Mouse (Mus musculus) frontal cortex, adult (tissue): Measurements from ENCODE around the gene Fasn.
"Not testable (repeated sequence)": the region's sequence is repeated elsewhere in the genome, so short reads cannot be mapped to it uniquely, and the experiment has no call there.

Source experiments
- ATAC-seq: cut with Nextera tagmentation; 2 replicates; pipeline ENCODE4 v1.9.2; 2017; ENCODE audit warnings: mild to moderate bottlenecking, moderate library complexity, mixed read lengths; ENCODE audit not compliant: low TSS enrichment

Gene Fasn

GRCm38 (mm10) chr11:120823956-120824786, at the start of gene Fasn:
Fasn (minus strand) TSS chr11:120824547.
- peak; percentile 79 for ATAC-seq

- ATAC-seq, result no peak
Measured at GRCm38 (mm10) chr11:120873206-120873605, 48.9 kb upstream of the Fasn start.

GRCm38 (mm10) chr11:120871521-120871920, 47.2 kb upstream of the Fasn start:
- ATAC-seq, result no peak

- ATAC-seq, result no peak
Measured at GRCm38 (mm10) chr11:120865816-120866215, 41.5 kb upstream of the Fasn start.

GRCm38 (mm10) chr11:120862819-120863218, 38.5 kb upstream of the Fasn start:
- no peak for ATAC-seq

- ATAC-seq, result not testable (repeated sequence)
Measured at GRCm38 (mm10) chr11:120855938-120856337, 31.6 kb upstream of the Fasn start.

GRCm38 (mm10) chr11:120853788-120854187, 29.4 kb upstream of the Fasn start:
- no peak for ATAC-seq

- no peak for ATAC-seq
Measured at GRCm38 (mm10) chr11:120853158-120853557, 28.8 kb upstream of the Fasn start.

- ATAC-seq, result no peak
Measured at GRCm38 (mm10) chr11:120852083-120852935, 28.0 kb upstream of the Fasn start.

GRCm38 (mm10) chr11:120851582-120851981, 27.2 kb upstream of the Fasn start:
- no peak for ATAC-seq

- no peak for ATAC-seq
Measured at GRCm38 (mm10) chr11:120851132-120851531, 26.8 kb upstream of the Fasn start.

- ATAC-seq, result no peak
Measured at GRCm38 (mm10) chr11:120850331-120851030, 26.1 kb upstream of the Fasn start.

- peak; percentile 81; the same call in 1 of the 2 replicates for ATAC-seq
Measured at GRCm38 (mm10) chr11:120846725-120847475, 22.6 kb upstream of the Fasn start.

- ATAC-seq, result no peak
Measured at GRCm38 (mm10) chr11:120844329-120844728, 20.0 kb upstream of the Fasn start.

GRCm38 (mm10) chr11:120833555-120834280, 9.4 kb upstream of the Fasn start:
- ATAC-seq, result no peak

GRCm38 (mm10) chr11:120832962-120833361, 8.6 kb upstream of the Fasn start:
- ATAC-seq, result not testable (repeated sequence)

- ATAC-seq, result no peak
Measured at GRCm38 (mm10) chr11:120831659-120832440, 7.5 kb upstream of the Fasn start.

GRCm38 (mm10) chr11:120830686-120831085, 6.3 kb upstream of the Fasn start:
- no peak for ATAC-seq

- ATAC-seq, result no peak
Measured at GRCm38 (mm10) chr11:120829757-120830532, 5.6 kb upstream of the Fasn start.
